22 mouse cellular contexts compared by ENCODE assay signal in the genomic region with DNA sequence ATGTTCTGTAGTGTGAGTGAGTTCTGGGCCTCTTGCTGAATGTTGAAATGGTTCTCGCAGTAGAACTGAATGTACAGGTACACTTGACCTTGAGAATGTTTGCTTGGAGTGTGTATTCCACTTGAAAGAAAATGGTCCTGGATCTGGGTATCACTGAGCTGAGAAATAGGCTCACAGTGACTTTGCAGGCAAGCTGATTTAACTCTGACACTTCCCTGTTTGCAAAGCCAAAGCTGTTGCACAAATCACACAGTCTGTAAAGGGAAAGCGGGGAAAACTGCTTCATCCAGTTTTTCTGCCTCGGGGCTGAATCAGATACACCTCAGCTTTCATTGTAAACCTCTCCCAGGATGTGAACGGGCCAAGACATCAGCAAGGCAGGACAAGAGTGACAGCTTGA.
DNase-seq lines count a peak whose midpoint lies in the region; ATAC-seq and TF ChIP-seq lines count a peak whose summit lies in the region.
"Had no signal": no experiment of that assay in that cellular context is flagged by ENCODE, and none has a peak within 500 bp of the region (broad histone marks: within the 10 kb centered on the region; RNA-seq: fewer than 3 reads in every experiment).

No protein-coding gene starts in this region.

- peak; percentile 28 for DNase-seq in embryonic facial prominence, embryonic 10.5 days (ENCODE audit: low spot score)
- DNase-seq in embryonic facial prominence, embryonic 11.5 days (ENCODE audit: low spot score) = peak; percentile 11
- peak; percentile 58 for DNase-seq in lung, embryonic 14.5 days
- DNase-seq in lung, postnatal 25 days (ENCODE audit: low spot score) = peak; percentile 72
- DNase-seq in left cerebral cortex, adult 11 months (ENCODE audit: low spot score) = no peak
- DNase-seq in cerebellum, adult 11-12 months = no peak
- DNase-seq in liver, postnatal 0 days = no peak
- DNase-seq: adrenal gland, adult 8-10 months; cerebellum, adult 2 months; cerebellum, postnatal 25 days; heart, adult 11 months; kidney, adult 2 months; kidney, postnatal 10 days; right cerebral cortex, adult 18-20 months; right cerebral cortex, postnatal 4 days; thymus, postnatal 25 days had no signal

- no peaks in the 10 kb centered on the region for H3K27me3 ChIP-seq in embryonic facial prominence, embryonic 10.5 days (replicated peaks; ENCODE audit: low read depth, poor library complexity, severe bottlenecking)
- no peaks in the 10 kb centered on the region for H3K27me3 ChIP-seq in embryonic facial prominence, embryonic 11.5 days (ENCODE audit: control insufficient read depth, insufficient read depth, low read length)
- H3K27me3 ChIP-seq in lung, embryonic 14.5 days (ENCODE audit: insufficient read depth, low read length) = no peaks in the 10 kb centered on the region
- H3K27me3 ChIP-seq in kidney, embryonic 15.5 days = no peaks in the 10 kb centered on the region
- H3K27me3 ChIP-seq in liver, postnatal 0 days (ENCODE audit: insufficient read depth, low read length) = no peaks in the 10 kb centered on the region
- H3K27me3 ChIP-seq: hindbrain, embryonic 15.5 days; limb, embryonic 12.5 days; liver, embryonic 12.5 days had no signal

- no peaks in the 10 kb centered on the region for H3K36me3 ChIP-seq in embryonic facial prominence, embryonic 10.5 days (replicated peaks)
- no peaks in the 10 kb centered on the region for H3K36me3 ChIP-seq in embryonic facial prominence, embryonic 11.5 days (replicated peaks; ENCODE audit: control insufficient read depth, insufficient read depth, low read depth, low read length)
- no peaks in the 10 kb centered on the region for H3K36me3 ChIP-seq in lung, embryonic 14.5 days (ENCODE audit: insufficient read depth)
- H3K36me3 ChIP-seq in kidney, embryonic 15.5 days = no peaks in the 10 kb centered on the region
- no peaks in the 10 kb centered on the region for H3K36me3 ChIP-seq in liver, postnatal 0 days (replicated peaks; ENCODE audit: insufficient read depth, low read length)
- H3K36me3 ChIP-seq: hindbrain, embryonic 15.5 days; limb, embryonic 12.5 days; liver, embryonic 12.5 days had no signal

- H3K4me1 ChIP-seq in embryonic facial prominence, embryonic 10.5 days = no peaks in the 10 kb centered on the region
- H3K4me1 ChIP-seq in embryonic facial prominence, embryonic 11.5 days (ENCODE audit: control insufficient read depth, insufficient read depth, low read length) = no peaks in the 10 kb centered on the region
- no peaks in the 10 kb centered on the region for H3K4me1 ChIP-seq in lung, embryonic 14.5 days (ENCODE audit: insufficient read depth)
- no peaks in the 10 kb centered on the region for H3K4me1 ChIP-seq in kidney, embryonic 15.5 days
- no peaks in the 10 kb centered on the region for H3K4me1 ChIP-seq in liver, postnatal 0 days (ENCODE audit: insufficient read depth)
- H3K4me1 ChIP-seq: hindbrain, embryonic 15.5 days; limb, embryonic 12.5 days; liver, embryonic 12.5 days had no signal

- H3K9ac ChIP-seq in embryonic facial prominence, embryonic 11.5 days (replicated peaks; ENCODE audit: low read length) = no peak overlapping the region
- H3K9ac ChIP-seq in lung, embryonic 14.5 days = no peak overlapping the region
- H3K9ac ChIP-seq in kidney, embryonic 15.5 days = no peak overlapping the region
- H3K9ac ChIP-seq in liver, postnatal 0 days (replicated peaks) = no peak overlapping the region
- H3K9ac ChIP-seq: hindbrain, embryonic 15.5 days; limb, embryonic 12.5 days; liver, embryonic 12.5 days had no signal

- ATAC-seq in embryonic facial prominence, embryonic 11.5 days (replicated peaks; ENCODE audit: insufficient number of reproducible peaks, low FRiP score, low TSS enrichment, low read depth) = no peak
- ATAC-seq in lung, embryonic 14.5 days (ENCODE audit: insufficient read depth) = peak; percentile 86
- no peak for ATAC-seq in kidney, embryonic 15.5 days (replicated peaks; ENCODE audit: low FRiP score)
- no peak for ATAC-seq in liver, postnatal 0 days
- ATAC-seq: liver, embryonic 12.5 days had no signal

- no peak overlapping the region for H3K4me2 ChIP-seq in embryonic facial prominence, embryonic 11.5 days (ENCODE audit: low read depth, low read length)
- H3K4me2 ChIP-seq in lung, embryonic 14.5 days = no peak overlapping the region
- H3K4me2 ChIP-seq in kidney, embryonic 15.5 days = no peak overlapping the region
- H3K4me2 ChIP-seq in liver, postnatal 0 days (ENCODE audit: low read depth, low read length) = no peak overlapping the region
- H3K4me2 ChIP-seq: heart, embryonic 11.5 days; hindbrain, embryonic 15.5 days; limb, embryonic 12.5 days; liver, embryonic 12.5 days had no signal

- H3K9me3 ChIP-seq in embryonic facial prominence, embryonic 10.5 days = no peaks in the 10 kb centered on the region
- H3K9me3 ChIP-seq in embryonic facial prominence, embryonic 11.5 days (replicated peaks; ENCODE audit: control insufficient read depth, low read length) = no peaks in the 10 kb centered on the region
- no peaks in the 10 kb centered on the region for H3K9me3 ChIP-seq in lung, embryonic 14.5 days (ENCODE audit: low read depth, low read length)
- no peaks in the 10 kb centered on the region for H3K9me3 ChIP-seq in kidney, embryonic 15.5 days (replicated peaks)
- H3K9me3 ChIP-seq in liver, postnatal 0 days (ENCODE audit: low read length) = no peaks in the 10 kb centered on the region
- H3K9me3 ChIP-seq: hindbrain, embryonic 15.5 days; limb, embryonic 12.5 days; liver, embryonic 12.5 days had no signal

- 67% methylated on average over 4 of the region's 4 CpGs for WGBS in embryonic facial prominence, embryonic 10.5 days
- 71% methylated on average over 4 of the region's 4 CpGs for WGBS in embryonic facial prominence, embryonic 11.5 days
- WGBS in lung, embryonic 14.5 days = 51% methylated on average over 4 of the region's 4 CpGs
- WGBS in kidney, embryonic 15.5 days = 72% methylated on average over 4 of the region's 4 CpGs
- WGBS in liver, postnatal 0 days (ENCODE audit: insufficient replicate concordance) = 65% methylated on average over 4 of the region's 4 CpGs

- H3K27ac ChIP-seq in embryonic facial prominence, embryonic 10.5 days (replicated peaks) = no peak overlapping the region
- no peak overlapping the region for H3K27ac ChIP-seq in embryonic facial prominence, embryonic 11.5 days (replicated peaks; ENCODE audit: low read depth, low read length)
- H3K27ac ChIP-seq in lung, embryonic 14.5 days (ENCODE audit: low read depth) = no peak overlapping the region
- H3K27ac ChIP-seq in kidney, embryonic 15.5 days = no peak overlapping the region
- no peak overlapping the region for H3K27ac ChIP-seq in liver, postnatal 0 days (ENCODE audit: low read depth)
- H3K27ac ChIP-seq: hindbrain, embryonic 15.5 days; limb, embryonic 12.5 days; liver, embryonic 12.5 days; macrophage had no signal

- no peak for TF ChIP-seq CTCF in lung, embryonic 14.5 days (IDR thresholded peaks at IDR 0.05; ENCODE audit: low read depth)
- no peak for TF ChIP-seq CTCF in liver, postnatal 0 days (IDR thresholded peaks at IDR 0.05; ENCODE audit: low read depth)

- no peak for TF ChIP-seq EP300 in liver, postnatal 0 days (IDR thresholded peaks at IDR 0.05; ENCODE audit: low read depth)

- H3K4me3 ChIP-seq in embryonic facial prominence, embryonic 10.5 days = no peak overlapping the region
- no peak overlapping the region for H3K4me3 ChIP-seq in embryonic facial prominence, embryonic 11.5 days (ENCODE audit: low read depth, low read length)
- H3K4me3 ChIP-seq in lung, embryonic 14.5 days (ENCODE audit: low read depth, low read length) = no peak overlapping the region
- H3K4me3 ChIP-seq in kidney, embryonic 15.5 days (replicated peaks) = no peak overlapping the region
- no peak overlapping the region for H3K4me3 ChIP-seq in liver, postnatal 0 days (ENCODE audit: low read depth, low read length)
- H3K4me3 ChIP-seq: hindbrain, embryonic 15.5 days; limb, embryonic 12.5 days; liver, embryonic 12.5 days had no signal

Comparison
In these comparisons a context has a peak if more than half of its experiments do, and no peak if none do; other contexts are left out.
1. DNase-seq: peak in embryonic facial prominence, embryonic 10.5 days (single experiment), embryonic facial prominence, embryonic 11.5 days (single experiment), lung, embryonic 14.5 days (single experiment) and lung, postnatal 25 days (single experiment); none in left cerebral cortex, adult 11 months (single experiment), cerebellum, adult 11-12 months (single experiment) and liver, postnatal 0 days (single experiment).